Mouse (Mus musculus) c-Kit-negative CD71-positive TER-119-positive erythroid progenitor cells, embryonic 14.5 days (primary cell): ENCODE results near the gene Zfp335.

Experiments
- DNase-seq: peaks from one replicate; pipeline ENCODE4 v3.0.0-alpha.2; 2013; ENCODE audit warnings: low read depth, low spot score

The Zfp335 gene

DNA sequence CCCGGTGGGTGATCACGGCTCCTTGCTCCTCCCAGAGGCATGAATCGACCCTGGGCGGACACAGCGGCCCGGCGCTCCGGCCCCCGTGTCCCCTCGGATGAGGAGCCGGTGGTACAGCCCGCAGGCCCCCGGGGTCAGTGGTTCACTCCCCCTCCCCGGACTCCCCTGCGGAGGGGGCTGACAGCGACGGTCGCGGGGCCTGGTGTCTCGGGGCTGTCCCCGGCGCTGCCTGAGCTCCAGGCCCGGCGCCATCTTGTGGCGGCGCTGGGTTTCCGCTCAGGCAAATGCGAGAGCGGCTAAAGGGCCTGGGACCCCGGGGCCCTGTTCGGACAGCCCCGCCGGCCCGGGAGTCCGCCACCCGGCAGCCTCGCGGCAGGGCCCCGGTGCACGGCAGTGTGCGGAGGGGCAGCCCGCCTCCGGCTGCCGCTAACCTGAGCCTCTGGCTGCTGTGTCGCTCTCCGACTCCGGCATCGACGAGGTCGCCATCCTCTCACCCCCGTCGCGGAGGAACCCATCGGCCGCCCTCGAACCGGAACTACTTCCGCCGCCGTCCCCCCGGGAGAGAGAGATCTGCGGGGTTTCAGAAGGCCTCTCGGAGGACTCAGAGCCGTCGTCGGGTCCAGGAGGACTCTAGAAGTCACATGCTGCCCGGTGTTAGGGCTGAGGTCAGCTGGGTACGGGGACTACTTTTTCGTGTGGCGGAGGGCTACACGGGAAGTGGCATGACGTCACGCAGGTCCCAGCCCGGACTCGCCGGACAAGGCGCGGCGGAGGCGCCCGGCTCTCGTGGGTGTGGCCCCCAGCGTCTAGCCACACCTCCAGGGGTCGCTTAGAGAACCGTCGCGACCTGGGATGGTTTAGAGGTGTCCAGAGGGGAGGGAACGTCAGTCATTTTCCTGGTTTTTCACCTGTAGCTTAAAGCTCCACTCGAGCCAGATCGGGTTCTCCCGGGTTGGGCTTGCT, at the start of gene Zfp335:
Zfp335 (minus strand) TSS at position 672 of the 963 bp plus-strand sequence.
- DNase-seq: peak; percentile 87

DNA sequence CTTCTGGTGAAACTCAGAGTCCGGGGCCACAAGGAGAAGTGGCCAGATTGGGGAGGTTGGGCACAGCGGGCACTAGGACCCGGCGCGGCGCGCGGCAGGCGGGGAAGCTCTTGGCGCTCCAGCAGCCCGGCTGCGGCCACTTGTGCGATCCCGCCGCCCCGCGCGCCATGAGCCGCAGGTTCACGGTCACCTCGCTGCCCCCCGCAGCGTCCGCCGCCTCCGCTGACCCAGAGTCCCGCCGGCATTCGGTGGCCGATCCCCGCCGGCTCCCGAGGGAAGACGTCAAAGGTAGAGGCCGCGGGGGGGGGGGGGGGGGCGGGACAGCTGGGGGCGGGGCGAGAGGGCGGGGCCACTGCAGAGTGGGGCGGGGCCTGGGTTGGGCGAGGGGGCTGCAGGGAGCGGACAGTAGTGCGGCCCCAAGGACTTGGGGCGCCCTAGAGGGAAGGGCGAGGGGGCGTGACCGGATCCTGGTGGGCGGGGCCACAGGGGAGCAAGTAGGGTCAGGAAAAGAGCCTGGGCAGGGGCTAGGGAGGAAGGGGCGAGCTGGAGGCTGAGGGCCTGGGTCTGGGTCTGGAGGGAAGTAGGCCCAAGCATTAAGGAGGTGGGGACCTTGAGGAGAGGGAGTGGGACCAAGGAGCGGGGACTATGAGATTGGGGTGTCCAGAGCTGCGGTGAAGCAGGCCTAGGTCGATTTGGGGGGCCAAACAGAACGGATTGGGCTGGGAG, 49.3 kb upstream of the Zfp335 start, which contains the start of gene Slc12a5:
Slc12a5 (plus strand) TSS at position 87 of the 726 bp plus-strand sequence.
- no peak for DNase-seq

DNA sequence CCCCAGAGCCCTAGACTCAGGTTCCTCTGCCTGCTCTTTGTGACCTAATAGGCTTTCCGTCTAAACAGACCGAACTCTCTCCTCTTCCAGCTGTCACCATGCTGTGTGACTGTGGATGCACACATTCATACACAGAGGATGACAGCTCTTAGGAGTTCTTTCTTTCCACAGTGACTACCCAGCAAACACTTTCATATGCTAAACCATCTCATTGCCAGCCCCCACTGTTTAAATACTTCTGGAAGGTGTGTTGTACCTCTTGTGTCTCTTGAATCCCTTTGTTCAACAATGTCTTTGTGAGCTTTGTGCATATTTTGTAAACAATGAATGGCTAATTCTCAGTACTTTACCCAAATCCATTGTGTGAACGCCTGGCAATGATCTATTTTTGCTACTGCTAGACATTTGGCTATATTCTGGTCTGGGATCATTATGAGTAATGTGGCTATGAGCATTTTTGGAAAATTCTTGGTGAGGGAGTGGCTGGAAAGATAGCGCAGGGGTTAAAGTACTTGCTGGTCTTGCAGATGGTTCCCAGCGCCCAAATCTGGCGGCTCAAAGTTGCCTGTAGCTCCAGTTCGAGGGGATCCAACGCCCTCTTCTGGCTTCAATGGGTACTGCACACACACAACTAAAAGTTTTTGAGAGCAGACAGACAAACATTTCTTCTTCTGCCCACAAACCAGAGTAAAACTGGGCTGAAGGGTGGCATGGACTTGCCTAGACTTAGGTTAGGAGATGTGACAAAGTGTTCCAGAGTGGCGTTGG, 46.2 kb upstream of the Zfp335 start:
- no peak for DNase-seq

DNA sequence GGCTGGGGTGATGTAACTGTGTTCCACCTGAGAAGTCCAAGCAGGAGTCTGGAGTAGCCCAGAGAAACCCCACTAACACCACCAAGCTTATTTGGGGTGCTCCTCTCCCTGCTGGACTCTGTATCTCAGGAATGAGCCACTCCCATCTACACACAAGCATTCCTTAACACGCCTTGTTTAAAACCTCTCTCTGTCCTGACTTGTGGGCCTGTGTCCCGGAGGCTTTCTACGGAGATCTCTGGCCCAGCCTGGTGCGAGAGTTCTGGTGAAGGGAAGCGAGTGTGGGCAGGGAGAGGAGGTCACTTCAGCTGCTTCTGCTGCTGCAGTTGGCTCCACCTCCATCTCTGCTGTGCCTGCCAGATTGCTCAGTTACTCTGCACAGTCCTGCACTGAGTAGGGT, 44.6 kb upstream of the Zfp335 start:
- no peak for DNase-seq

DNA sequence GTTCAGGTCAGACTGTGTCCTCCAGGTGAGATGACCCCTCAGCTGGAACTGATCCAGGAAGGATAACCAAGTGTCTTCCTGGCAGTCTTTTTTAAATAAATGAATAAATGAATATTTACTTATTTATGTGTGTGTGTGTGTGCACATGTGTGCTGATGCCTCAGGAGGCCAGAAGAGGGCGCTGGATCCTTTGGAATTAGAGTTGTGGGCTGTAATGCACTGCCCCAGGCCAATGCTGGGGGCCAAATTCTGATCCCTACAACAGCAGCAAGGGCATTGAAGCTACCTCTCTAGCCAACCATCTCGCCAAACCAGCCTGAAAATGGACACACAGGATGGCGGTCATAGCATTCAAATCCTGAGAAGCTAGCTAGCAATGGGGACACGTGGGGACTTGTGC, 44.2 kb upstream of the Zfp335 start:
- DNase-seq: no peak

DNA sequence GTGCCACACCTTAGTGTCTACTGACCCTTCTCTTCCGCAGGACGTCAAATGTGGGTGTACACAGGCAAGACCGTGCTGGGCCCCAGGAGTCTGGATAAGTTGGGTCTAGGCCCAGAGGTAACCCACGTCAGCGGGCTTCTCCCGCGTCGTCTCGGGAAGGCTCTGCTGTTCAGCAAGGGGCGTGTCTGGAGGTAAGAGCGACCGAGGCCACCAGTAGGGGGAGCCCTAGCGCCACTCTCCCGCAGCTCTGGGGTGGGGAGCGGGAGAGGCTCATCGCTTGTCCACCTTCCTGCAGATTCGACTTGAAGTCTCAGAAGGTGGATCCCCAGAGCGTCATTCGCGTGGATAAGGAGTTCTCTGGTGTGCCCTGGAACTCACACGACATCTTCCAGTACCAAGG, 41.7 kb upstream of the Zfp335 start:
- peak; percentile 32 for DNase-seq

DNA sequence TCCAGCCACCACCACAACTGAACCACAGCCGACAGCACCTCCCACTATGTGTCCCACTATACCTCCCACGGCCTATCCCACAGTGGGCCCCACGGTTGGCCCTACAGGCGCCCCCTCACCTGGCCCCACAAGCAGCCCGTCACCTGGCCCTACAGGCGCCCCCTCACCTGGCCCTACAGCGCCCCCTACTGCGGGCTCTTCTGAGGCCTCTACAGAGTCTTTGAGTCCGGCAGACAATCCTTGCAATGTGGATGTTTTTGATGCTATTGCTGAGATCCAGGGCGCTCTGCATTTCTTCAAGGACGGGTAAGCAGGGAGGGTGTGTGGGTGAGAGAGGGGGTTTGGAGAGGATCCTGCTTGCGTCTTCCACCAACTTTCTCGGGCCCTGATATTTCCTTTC, 40.9 kb upstream of the Zfp335 start:
- no peak for DNase-seq

DNA sequence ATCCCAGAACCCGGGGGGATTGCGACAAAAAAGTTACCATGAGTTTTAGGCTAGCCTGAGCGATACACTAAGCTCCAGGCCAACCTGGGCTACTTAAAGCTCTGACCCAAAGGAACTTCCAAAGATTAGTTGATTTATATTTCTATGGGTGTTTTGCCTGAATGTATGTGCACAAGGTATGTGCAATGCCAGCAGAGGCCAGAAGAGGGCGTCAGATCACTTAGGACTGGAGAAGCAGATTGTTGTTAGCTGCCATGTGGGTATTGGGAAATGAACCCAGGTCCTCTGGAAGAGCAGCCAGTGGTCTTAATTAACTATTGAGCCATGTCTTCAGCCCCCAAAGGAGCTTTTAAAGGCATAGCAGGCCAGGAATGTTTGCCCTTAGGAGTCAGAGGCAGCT, 40.2 kb upstream of the Zfp335 start:
- no peak for DNase-seq

DNA sequence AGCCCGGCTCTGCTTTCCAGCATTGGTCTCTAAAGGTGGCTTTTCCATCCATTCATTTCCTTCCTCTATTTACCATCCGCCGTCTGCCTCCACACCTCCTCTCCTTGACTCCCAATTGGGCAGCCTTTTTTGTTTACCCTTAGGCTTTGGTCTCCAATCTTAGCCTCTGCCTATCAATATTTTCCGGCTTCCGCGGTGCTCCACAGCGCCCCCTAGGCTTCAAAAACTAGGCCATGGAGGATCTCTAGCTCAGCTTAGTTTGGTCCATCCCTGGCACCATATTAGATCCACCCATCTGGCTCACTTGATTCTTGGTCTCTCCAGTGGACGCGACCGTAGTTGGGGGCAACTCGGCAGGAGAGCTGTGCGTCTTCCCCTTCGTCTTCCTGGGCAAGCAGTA, 38.9 kb upstream of the Zfp335 start:
- no peak for DNase-seq

DNA sequence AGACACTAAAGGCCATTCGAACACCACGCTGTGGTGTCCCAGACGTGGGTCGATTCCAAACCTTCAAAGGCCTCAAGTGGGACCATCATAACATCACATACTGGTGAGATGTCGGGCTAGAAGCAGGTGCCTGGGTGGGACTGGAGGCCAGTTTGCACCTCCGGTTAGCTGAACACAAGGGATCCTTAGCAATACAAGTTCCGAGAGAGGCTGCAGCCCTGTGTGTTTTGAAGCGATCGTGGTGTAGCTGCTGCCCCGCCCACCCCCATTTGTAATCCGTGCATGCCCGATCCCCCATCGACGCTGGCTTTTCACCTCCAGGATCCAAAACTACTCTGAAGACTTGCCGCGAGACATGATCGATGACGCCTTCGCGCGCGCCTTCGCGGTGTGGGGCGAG, 37.4 kb upstream of the Zfp335 start:
- no peak for DNase-seq

DNA sequence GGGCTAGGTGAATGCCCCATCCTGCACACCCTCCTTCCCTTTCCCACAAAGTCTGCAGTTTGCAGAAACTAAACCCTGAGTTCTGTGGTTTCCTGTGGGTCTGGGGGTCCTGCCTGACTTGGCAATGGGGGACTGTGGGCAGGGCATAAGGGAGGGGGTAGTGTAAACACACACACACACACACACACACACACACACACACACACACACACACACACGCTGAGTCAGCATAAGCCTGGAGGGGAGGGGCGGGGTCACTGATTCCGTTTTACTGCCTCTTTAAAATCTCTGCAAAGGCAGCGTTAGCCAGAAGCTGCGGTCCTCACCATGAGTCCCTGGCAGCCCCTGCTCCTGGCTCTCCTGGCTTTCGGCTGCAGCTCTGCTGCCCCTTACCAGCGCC, 36.4 kb upstream of the Zfp335 start:
- DNase-seq: no peak

DNA sequence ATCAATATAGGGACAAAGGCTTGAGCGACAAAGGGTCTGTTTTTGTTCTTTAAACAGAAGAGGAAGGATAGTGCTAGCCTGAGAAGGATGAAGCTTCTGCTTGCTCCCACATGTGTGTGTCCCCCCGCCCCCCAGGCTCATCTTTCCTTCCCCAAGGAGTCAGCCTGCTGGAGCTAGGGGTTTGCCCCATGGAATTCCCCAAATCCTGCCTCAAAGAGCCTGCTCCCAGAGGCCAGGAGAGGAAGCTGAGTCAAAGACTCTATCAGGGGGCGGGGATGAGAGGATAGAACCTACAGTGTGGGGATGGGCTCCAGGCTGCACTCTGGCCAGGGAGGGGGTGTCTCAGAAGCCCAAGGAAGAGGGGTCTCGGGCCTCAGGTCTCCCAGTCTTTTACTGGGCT, 35.9 kb upstream of the Zfp335 start:
- no peak for DNase-seq

DNA sequence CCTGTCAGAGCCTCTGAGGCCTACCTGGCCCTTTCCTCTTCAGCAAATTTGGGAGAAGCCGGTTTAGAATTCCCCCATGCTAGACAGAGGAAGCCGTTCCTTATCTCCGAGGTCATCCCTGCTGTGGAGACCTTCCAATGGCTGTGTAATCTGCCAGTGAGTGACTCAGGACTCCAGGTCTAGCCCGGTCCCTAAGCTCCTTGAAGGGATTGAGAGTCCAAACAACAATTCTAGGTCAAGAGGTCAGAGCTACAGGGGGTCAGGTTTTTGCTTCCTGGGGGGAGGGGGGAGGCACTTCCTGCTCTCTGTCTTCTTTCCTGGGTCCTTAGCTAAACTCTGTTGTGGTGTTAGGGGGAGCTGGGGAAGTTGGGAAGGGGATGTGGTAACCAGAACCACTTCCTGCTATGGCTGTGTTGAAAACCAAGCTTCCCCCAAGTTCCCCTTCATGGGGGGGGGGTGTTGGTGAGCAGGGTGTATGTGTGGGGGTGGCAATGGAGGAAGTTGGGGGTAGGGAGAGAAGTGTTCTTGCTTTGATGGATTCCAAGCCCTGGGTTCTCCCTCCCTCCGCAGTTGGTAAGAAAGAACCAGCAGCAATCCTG, 31.2 kb upstream of the Zfp335 start:
- DNase-seq: no peak

DNA sequence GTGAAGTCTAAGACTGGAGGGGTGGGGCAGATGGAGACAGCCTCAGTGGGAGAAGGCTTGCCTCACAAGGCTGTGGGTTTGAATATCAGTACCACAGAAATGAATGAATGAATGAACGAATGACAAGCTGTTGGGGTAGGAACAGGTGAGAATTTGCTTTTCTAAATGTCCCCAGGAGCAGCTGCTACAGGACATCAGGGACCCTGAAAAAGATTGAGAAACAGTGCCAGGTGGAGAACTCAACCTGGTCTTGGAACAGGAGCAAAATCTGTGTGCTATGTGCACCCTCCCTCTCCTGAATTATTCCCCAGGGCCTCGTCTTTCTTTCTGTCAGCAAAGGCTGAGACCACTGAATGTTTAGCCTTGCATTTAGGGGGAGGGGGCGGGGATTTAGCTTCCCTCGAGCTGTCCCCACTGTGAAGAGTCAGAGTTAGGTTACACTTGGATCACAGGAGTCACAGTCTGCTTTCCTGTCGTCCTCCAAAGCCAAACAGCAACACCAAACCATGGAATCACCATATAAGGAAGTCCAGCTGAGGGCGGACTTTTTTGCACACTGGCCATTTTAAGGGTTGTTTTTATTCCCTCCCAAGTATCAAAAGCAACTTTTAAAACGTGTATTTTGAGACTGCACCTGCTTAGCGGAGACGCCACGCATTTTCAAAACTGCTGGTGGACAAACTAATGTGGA, 28.7 kb upstream of the Zfp335 start, which contains the start of gene Mmp9:
Mmp9 (plus strand) TSS at position 641 of the 691 bp plus-strand sequence.
- DNase-seq: no peak

DNA sequence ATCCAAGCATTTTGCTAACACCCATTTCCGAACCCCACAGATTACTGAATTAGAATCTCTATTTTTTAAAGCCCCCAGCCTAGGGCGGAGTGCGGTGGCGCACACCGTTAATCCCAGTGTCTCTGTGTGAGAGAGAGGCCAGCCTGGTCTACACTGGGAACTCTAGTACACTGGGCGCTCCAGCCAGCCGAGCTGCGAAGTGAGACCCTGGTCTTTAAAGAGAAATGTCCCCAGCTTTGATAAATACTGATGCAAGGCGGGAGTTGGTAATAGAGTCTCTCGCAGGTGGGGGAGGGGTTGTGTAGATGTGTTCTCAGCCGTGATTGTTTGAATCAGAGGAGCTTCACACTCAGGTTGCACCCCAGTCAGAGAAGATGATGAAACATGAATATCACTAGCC, 27.5 kb upstream of the Zfp335 start:
- no peak for DNase-seq

DNA sequence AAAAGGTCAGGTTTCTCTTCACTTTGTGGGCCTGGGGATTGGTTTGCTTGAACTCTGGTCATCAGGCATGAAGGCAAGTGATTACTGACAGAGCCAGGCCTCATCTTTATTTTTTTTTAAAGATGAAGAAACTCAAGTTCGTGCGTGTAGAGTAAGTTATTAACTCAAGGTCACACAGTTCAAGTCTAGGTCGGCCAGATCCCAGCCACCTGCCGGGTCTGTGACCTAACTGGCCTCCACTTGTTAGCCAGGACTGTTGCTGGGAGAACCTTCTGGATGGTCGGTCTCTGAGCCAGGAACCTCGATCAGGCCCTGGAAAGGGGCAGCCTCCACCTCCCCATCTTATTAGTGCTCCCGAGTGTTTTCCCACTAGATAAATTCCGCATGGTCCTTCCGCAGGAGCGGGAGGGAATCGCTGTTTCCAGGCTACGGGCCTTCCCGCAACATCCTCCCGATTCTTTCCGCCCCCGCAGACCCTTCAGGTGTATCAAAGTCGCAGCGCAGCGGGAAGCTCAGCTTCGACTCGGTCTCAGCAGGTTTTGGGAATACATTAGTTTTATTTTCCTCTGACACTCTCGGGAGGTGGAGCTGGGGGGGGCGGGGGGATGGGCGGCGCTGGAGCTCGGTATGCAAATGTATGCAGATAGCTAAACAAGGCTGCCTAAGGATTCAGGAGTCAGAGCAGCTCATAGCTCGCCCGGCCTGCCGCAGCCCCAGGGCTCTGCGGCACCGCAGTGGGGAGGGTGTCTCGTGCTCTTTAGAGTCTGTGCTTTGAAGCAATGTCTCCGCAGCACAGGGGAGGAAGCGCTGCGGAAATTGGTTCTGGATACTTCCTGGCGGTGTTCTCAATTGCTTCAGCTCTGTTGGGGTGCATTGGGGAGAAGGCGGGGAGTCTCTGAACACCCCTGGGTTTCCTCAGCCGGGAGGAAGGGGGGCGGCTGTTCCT, 26.9 kb upstream of the Zfp335 start:
- no peak for DNase-seq

DNA sequence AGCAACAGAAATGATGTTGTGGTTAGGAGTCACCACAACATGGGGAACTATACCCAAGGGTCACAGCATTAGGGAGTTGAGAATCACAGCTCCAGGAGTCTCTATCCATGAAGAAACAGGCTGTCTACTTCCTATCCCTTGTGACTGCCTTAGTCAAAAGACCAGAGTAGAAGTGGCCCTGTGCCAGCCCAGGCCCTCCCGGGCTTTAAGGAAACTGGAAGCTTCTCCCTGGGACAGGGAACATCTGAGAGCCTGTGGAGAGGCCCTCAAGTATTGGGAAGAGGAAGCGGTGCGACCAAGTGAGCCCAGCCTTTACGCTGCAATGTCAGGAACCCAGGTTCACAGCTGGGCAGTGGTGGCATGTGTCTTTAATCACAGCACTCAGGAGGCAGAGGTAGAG, 24.4 kb upstream of the Zfp335 start:
- no peak for DNase-seq

DNA sequence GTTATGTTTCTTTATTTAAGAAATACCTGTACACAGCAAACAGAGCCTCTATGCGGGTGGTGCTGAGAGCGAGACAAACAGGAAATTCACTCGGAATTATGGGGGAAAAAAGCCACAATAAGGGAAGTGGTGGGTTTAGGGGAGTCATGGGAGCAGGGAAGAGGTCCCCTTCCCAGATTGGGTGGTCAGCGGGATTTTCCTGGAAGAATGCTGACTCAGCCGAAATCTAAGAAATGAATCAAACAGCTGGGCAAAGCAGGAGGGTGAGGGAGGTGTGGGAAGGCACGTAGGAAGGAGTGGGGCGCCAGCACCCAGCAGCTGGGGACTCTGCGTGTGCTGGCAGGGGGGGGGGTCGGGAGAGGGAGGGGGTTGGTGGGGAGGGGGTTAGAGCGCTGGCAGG, 22.0 kb upstream of the Zfp335 start:
- no peak for DNase-seq

DNA sequence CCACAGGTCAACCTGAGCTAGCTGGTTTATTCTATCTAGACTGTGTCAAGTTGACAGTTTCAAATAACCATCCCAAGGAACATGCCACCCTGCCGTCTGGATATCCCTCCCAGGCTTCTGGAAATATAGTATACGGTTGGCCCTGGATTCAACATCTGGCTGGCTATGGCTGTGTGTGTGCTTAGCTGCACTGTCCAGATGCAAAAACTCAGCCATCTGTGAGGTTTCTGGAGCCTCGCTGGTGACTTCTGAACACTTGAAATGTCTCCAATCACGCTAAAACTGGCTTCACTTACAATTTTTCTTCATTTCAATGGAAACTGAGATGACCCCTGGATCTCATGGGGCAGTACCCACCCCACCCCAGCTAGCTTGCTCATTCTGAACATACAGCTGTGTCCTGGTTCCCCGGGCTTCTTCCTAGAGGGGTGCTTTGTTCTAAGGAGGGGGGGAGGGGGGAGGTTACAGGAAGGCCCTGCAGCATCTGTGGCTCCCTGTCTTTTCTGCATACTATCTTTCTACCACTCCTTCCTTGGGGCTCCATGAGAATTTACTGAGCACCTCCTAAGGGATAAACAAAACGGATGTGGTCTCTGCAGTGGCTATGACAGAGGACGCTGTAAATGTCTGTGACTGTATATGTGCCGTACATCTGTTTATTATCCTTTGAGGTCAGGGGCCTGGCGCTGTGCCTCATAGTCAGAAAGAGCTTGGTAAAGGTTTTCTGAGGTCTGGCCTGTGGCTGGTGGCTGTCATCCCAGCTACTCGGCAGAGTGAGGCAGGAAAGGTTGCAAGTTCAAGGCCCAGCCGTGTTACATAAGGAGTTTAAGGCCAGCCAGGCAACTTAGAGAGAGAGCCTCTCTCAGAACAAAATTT, 19.4 kb upstream of the Zfp335 start:
- DNase-seq: no peak
